Mouse (Mus musculus) testis, adult 2 months (tissue): ENCODE results near the gene Dusp16. TPM values are rescaled to one million over a fixed set of nuclear protein-coding genes. Genes with fewer than 3 reads are reported as not detected.
A peak's percentile ranks its signal among the peaks of the same experiment; 100 is the strongest.

Source experiments
- H3K27ac ChIP-seq: fragments of 200-500 bp; 2 replicates; pipeline ENCODE4 v1.5.1; 2012; ENCODE audit warnings: low read depth, low read length; ENCODE audit not compliant: control insufficient read depth, insufficient read depth
- H3K27me3 ChIP-seq: fragments of 200-500 bp; 2 replicates; pipeline ENCODE4 v1.6.1; 2012; ENCODE audit warnings: mild to moderate bottlenecking, low read length, moderate library complexity; ENCODE audit not compliant: control insufficient read depth, insufficient read depth
- H3K36me3 ChIP-seq: fragments of 200-500 bp; 2 replicates; pipeline ENCODE4 v1.6.1; 2012; ENCODE audit warnings: mild to moderate bottlenecking, low read length; ENCODE audit not compliant: control insufficient read depth, insufficient read depth
- H3K4me1 ChIP-seq: fragments of 200-500 bp; 2 replicates; pipeline ENCODE4 v1.6.1; 2012; ENCODE audit warnings: low read length; ENCODE audit not compliant: control insufficient read depth, insufficient read depth
- H3K4me3 ChIP-seq: fragments of 200-500 bp; 2 replicates; pipeline ENCODE4 v1.5.1; 2012; ENCODE audit warnings: low read depth, mild to moderate bottlenecking, low read length, moderate library complexity, mixed read lengths; ENCODE audit not compliant: control insufficient read depth
- CTCF ChIP-seq: fragments of 200-500 bp; IDR thresholded peaks from 2 replicates; pipeline ENCODE4 v1.5.1; 2012; ENCODE audit warnings: low read depth, mild to moderate bottlenecking, inconsistent platforms, low read length, moderate library complexity; ENCODE audit not compliant: control insufficient read depth, insufficient read depth, insufficient replicate concordance
- POLR2A ChIP-seq: fragments of 200-500 bp; IDR thresholded peaks from 2 replicates; pipeline ENCODE4 v1.6.1; 2012; ENCODE audit warnings: low read depth, mild to moderate bottlenecking, inconsistent platforms, low read length, moderate library complexity; ENCODE audit not compliant: control insufficient read depth
- polyA plus RNA-seq: library from polyadenylated mRNA; depleted of rRNA; stranded (reverse); fragments of >200 nt; gene quantifications from 2 replicates; pipeline ENCODE4 v1.2.3, GENCODE M21; 2012; rRNA removed

Gene Dusp16
- 11.0 and 16.1 TPM in 2 replicates for polyA plus RNA-seq

GRCm38 (mm10) chr6:134792141-134793045, at the start of gene Dusp16:
TSS of gene Dusp16 (minus strand) at chr6:134792625.
- peak within 1 kb of the TSS; percentile 98 for H3K4me3 ChIP-seq
- H3K4me1 ChIP-seq, result peaks cover 19% of the 10 kb centered on the region
- peak within 1 kb of the TSS; percentile 98 for H3K27ac ChIP-seq
- H3K27me3 ChIP-seq, result no peaks in the 10 kb centered on the region
- no peaks in the 10 kb centered on the region for H3K36me3 ChIP-seq
- no peak for TF ChIP-seq CTCF
- 0 out of 2 replicates have a peak, but pooled peaks have one; percentile 3 for TF ChIP-seq POLR2A

GRCm38 (mm10) chr6:134840346-134840745, 47.9 kb upstream of the Dusp16 start:
- H3K36me3 ChIP-seq, result no peaks in the 10 kb centered on the region
- no peaks in the 10 kb centered on the region for H3K27me3 ChIP-seq
- no peaks in the 10 kb centered on the region for H3K4me1 ChIP-seq
- no peak overlapping the region for H3K27ac ChIP-seq
- TF ChIP-seq CTCF, result no peak
- TF ChIP-seq POLR2A, result no peak
- no peak overlapping the region for H3K4me3 ChIP-seq

- TF ChIP-seq CTCF (no peak), POLR2A (no peak)
- no peaks in the 10 kb centered on the region for H3K36me3 ChIP-seq
Measured at GRCm38 (mm10) chr6:134838111-134838510, 45.7 kb upstream of the Dusp16 start.

GRCm38 (mm10) chr6:134834585-134835251, 42.3 kb upstream of the Dusp16 start:
- TF ChIP-seq CTCF (no peak), POLR2A (no peak)
- Histone ChIP-seq H3K4me3 (no peak overlapping the region), H3K27me3 (no peaks in the 10 kb centered on the region), H3K4me1 (peaks cover 2% of the 10 kb centered on the region; the same call in 1 of the 2 replicates), H3K36me3 (no peaks in the 10 kb centered on the region), H3K27ac (no peak overlapping the region)

More at GRCm38 (mm10) chr6:134838111-134838510, 45.7 kb upstream of the Dusp16 start:
- Histone ChIP-seq H3K27me3 (no peaks in the 10 kb centered on the region), H3K27ac (no peak overlapping the region), H3K4me3 (no peak overlapping the region), H3K4me1 (no peaks in the 10 kb centered on the region)

- no peaks in the 10 kb centered on the region for H3K36me3 ChIP-seq
- H3K27ac ChIP-seq, result peak overlapping the region; percentile 87; the same call in 1 of the 2 replicates
- TF ChIP-seq POLR2A (no peak), CTCF (no peak)
- peak overlapping the region; percentile 95 for H3K4me3 ChIP-seq
- H3K27me3 ChIP-seq, result no peaks in the 10 kb centered on the region
- peaks cover 4% of the 10 kb centered on the region for H3K4me1 ChIP-seq
Measured at GRCm38 (mm10) chr6:134830776-134831175, 38.4 kb upstream of the Dusp16 start.

GRCm38 (mm10) chr6:134829786-134830700, 37.6 kb upstream of the Dusp16 start, which contains the start of gene Crebl2:
TSS of gene Crebl2 (plus strand) at chr6:134830154.
- peak within 1 kb of the TSS; percentile 95 for H3K4me3 ChIP-seq
- H3K27ac ChIP-seq, result peak within 1 kb of the TSS; percentile 95
- H3K4me1 ChIP-seq, result peaks cover 4% of the 10 kb centered on the region
- no peaks in the 10 kb centered on the region for H3K27me3 ChIP-seq
- H3K36me3 ChIP-seq, result no peaks in the 10 kb centered on the region
- TF ChIP-seq CTCF (no peak), POLR2A (peak; percentile 53)

- Histone ChIP-seq H3K4me1 (no peaks in the 10 kb centered on the region; the same call in 1 of the 2 replicates), H3K27me3 (no peaks in the 10 kb centered on the region), H3K36me3 (no peaks in the 10 kb centered on the region), H3K4me3 (no peak overlapping the region), H3K27ac (no peak overlapping the region)
- TF ChIP-seq CTCF (peak; percentile 90), POLR2A (no peak)
Measured at GRCm38 (mm10) chr6:134822844-134823243, 30.4 kb upstream of the Dusp16 start.
